Comparison of ENCODE assay signal across 17 mouse cellular contexts in the genomic region with DNA sequence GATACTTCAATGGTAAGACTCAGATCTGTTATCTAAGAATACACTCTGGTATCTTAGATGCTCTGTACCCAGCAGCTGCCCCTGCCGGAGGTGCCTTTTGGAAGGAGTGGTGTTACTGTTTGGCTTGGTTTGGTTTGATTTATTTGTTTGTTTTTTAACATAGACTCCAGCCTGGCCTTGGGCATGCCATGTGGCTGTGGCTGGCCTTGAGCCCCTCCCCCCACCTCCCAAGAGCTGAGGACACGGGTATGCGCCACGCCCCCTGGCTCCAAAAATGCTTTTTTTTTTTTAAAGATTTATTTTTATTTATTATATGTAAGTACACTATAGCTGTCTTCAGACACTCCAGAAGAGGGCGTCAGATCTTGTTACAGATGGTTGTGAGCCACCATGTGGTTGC.
DNase-seq lines count a peak whose midpoint lies in the region; ATAC-seq lines count a peak whose summit lies in the region.
"Had no signal": no experiment of that assay in that cellular context is flagged by ENCODE, and none has a peak within 500 bp of the region (broad histone marks: within the 10 kb centered on the region; RNA-seq: fewer than 3 reads in every experiment).

No protein-coding gene starts in this region.

- H3K4me1 ChIP-seq in neural tube, embryonic 14.5 days (ENCODE audit: control insufficient read depth, insufficient read depth, low read length), result peaks cover 13% of the 10 kb centered on the region

- no peak overlapping the region for H3K27ac ChIP-seq in neural tube, embryonic 14.5 days (ENCODE audit: low read depth, low read length)
- H3K27ac ChIP-seq: heart, embryonic 13.5 days had no signal

- H3K4me3 ChIP-seq in neural tube, embryonic 14.5 days (ENCODE audit: low read depth, low read length), result no peak overlapping the region
- H3K4me3 ChIP-seq: forebrain, embryonic 15.5 days; heart, embryonic 13.5 days; hindbrain, embryonic 15.5 days had no signal

- H3K9me3 ChIP-seq in neural tube, embryonic 14.5 days (ENCODE audit: control insufficient read depth, low read length), result no peaks in the 10 kb centered on the region
- H3K9me3 ChIP-seq: forebrain, embryonic 15.5 days; heart, embryonic 13.5 days; hindbrain, embryonic 15.5 days had no signal

- no peaks in the 10 kb centered on the region for H3K27me3 ChIP-seq in neural tube, embryonic 14.5 days (ENCODE audit: control insufficient read depth, insufficient read depth, low read length)
- H3K27me3 ChIP-seq: CH12.LX; forebrain, embryonic 15.5 days; hindbrain, embryonic 15.5 days had no signal

- DNase-seq in neural tube, embryonic 10.5 days (ENCODE audit: extremely low spot score, low spot score), result no peak
- peak; percentile 33 for DNase-seq in MN1 (ENCODE audit: low spot score)
- peak; percentile 68 for DNase-seq in adrenal gland, adult 8-10 months
- peak; percentile 82 to 90 for DNase-seq in adrenal gland, postnatal 36 days
- DNase-seq in left cerebral cortex, adult 18-20 months (ENCODE audit: low spot score in 2 of 2), result no peak
- DNase-seq in cerebellum, postnatal 4 days (ENCODE audit: low spot score in 2 of 2), result no peak
- DNase-seq: cerebellum, adult 11-12 months; cerebellum, adult 9-11 months; cerebellum, postnatal 36 days; gastrocnemius, postnatal 36 days; heart, adult 11 months; heart, postnatal 36 days had no signal

- WGBS in neural tube, embryonic 14.5 days, result 79% methylated on average over 5 of the region's 5 CpGs

- no peak overlapping the region for H3K9ac ChIP-seq in neural tube, embryonic 14.5 days (replicated peaks; ENCODE audit: low read depth, low read length)
- H3K9ac ChIP-seq: forebrain, embryonic 15.5 days; heart, embryonic 13.5 days; hindbrain, embryonic 15.5 days had no signal

- H3K4me2 ChIP-seq in neural tube, embryonic 14.5 days (ENCODE audit: low read depth, low read length), result no peak overlapping the region
- H3K4me2 ChIP-seq: forebrain, embryonic 15.5 days; heart, embryonic 13.5 days; hindbrain, embryonic 15.5 days had no signal

- no peaks in the 10 kb centered on the region for H3K36me3 ChIP-seq in neural tube, embryonic 14.5 days (ENCODE audit: control insufficient read depth, insufficient read depth, low read length)
- H3K36me3 ChIP-seq: forebrain, embryonic 15.5 days; heart, embryonic 13.5 days; hindbrain, embryonic 15.5 days had no signal

- ATAC-seq in neural tube, embryonic 14.5 days (ENCODE audit: low read depth), result peak; percentile 18; the same call in 1 of the 2 replicates

Comparison
In these comparisons a context has a peak if more than half of its experiments do, and no peak if none do; other contexts are left out.
1. DNase-seq: peak in MN1 (single experiment), adrenal gland, adult 8-10 months (single experiment) and adrenal gland, postnatal 36 days (2 of 2); none in neural tube, embryonic 10.5 days (single experiment), left cerebral cortex, adult 18-20 months (0 of 2) and cerebellum, postnatal 4 days (0 of 2).